Mouse (Mus musculus) cortical plate, adult 2 months (tissue): ENCODE measurements around the gene Ripk4.

ENCODE experiments used
- CTCF ChIP-seq: fragments of 200-500 bp; IDR thresholded peaks from 2 replicates; pipeline ENCODE4 v1.5.1; 2011; ENCODE audit warnings: mild to moderate bottlenecking, control low read depth, low read length; ENCODE audit not compliant: insufficient read depth; ENCODE audit errors: extremely low read depth
- POLR2A ChIP-seq: fragments of 200-500 bp; IDR thresholded peaks from 2 replicates; pipeline ENCODE4 v1.6.1; 2011; ENCODE audit warnings: mild to moderate bottlenecking, low read length, control low read depth; ENCODE audit not compliant: insufficient read depth; ENCODE audit errors: extremely low read depth

DNA sequence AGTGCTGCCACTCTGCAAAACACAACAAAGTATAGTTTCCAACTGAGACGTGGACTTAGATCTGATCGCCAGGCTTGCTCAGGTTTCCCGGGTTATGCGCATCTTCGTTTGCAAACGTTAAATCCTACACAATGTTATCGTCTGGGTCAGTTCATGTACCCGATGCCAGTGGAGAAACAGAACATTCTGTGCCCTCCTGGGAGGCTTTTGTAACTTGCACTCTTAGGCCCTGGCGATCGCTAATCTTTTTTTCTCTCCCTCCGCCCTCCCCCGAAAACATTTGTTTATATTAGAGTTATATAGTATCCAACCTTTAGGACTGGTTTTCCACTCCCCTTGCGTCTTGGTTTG is 378 bp upstream of the Ripk4 start:
- TF ChIP-seq CTCF = no peak
- no peak for TF ChIP-seq POLR2A
